In genomic region chr10:34206783-34207502, GRCm38 (mm10) we compare ENCODE assay signal across 8 mouse cellular contexts. TPM values are rescaled to one million over a fixed set of nuclear protein-coding genes. Genes with fewer than 3 reads are reported as not detected.
DNase-seq lines count a peak whose midpoint lies in the region; TF ChIP-seq lines count a peak whose summit lies in the region.

No protein-coding gene starts in this region.

- no peaks in the 10 kb centered on the region; the same call in 1 of the 2 replicates for H3K27me3 ChIP-seq in cerebellum, adult 2 months (ENCODE audit: control insufficient read depth, insufficient read depth, low read length)
- H3K27me3 ChIP-seq in hindbrain, embryonic 10.5 days (ENCODE audit: insufficient read depth, poor library complexity, severe bottlenecking) = no peaks in the 10 kb centered on the region

- no peaks in the 10 kb centered on the region for H3K4me1 ChIP-seq in cerebellum, adult 2 months (ENCODE audit: control insufficient read depth, insufficient read depth, low read length)
- H3K4me1 ChIP-seq in hindbrain, embryonic 10.5 days (replicated peaks) = peaks cover 7% of the 10 kb centered on the region; the same call in 1 of the 2 replicates

- H3K4me3 ChIP-seq in cerebellum, adult 2 months (replicated peaks; ENCODE audit: insufficient read depth, low read depth, low read length) = peak overlapping the region; percentile 67
- H3K4me3 ChIP-seq in hindbrain, embryonic 10.5 days = peak overlapping the region; percentile 87

- no peaks in the 10 kb centered on the region for H3K9me3 ChIP-seq in hindbrain, embryonic 10.5 days

- DNase-seq in Muller cell, postnatal 12 days (ENCODE audit: inconsistent ontology term) = peak; percentile 86
- peak; percentile 11 to 37 for DNase-seq in cerebellum, adult 2 months
- DNase-seq in frontal cortex, postnatal 10 days (ENCODE audit: low spot score in 2 of 2) = peak; percentile 17 to 61
- peak; percentile 83 for DNase-seq in hindbrain, embryonic 10.5 days (ENCODE audit: low spot score)
- peak; percentile 41 to 55 for DNase-seq in layer of hippocampus, postnatal 14 days (ENCODE audit: low spot score in 2 of 2)
- peak; percentile 73 for DNase-seq in lung, postnatal 14 days
- DNase-seq in ovary, postnatal 14 days (ENCODE audit: low spot score) = peak; percentile 70
- DNase-seq in thymus, postnatal 4 days = peak; percentile 55

- under 1% methylated on average over 65 of the region's 65 CpGs for WGBS in cerebellum, adult 2 months
- WGBS in hindbrain, embryonic 10.5 days = under 1% methylated on average over 65 of the region's 65 CpGs

- no peak for TF ChIP-seq POLR2A in cerebellum, adult 2 months (IDR thresholded peaks at IDR 0.05; ENCODE audit: borderline replicate concordance, insufficient read depth, low read length)

- TF ChIP-seq CTCF in cerebellum, adult 2 months (IDR thresholded peaks at IDR 0.05; ENCODE audit: borderline replicate concordance, insufficient read depth, low read depth, low read length) = no peak

- no peak overlapping the region for H3K27ac ChIP-seq in cerebellum, adult 2 months (ENCODE audit: insufficient read depth, low read length)
- H3K27ac ChIP-seq in hindbrain, embryonic 10.5 days = peak overlapping the region; percentile 96

- H3K36me3 ChIP-seq in hindbrain, embryonic 10.5 days = no peaks in the 10 kb centered on the region

RNA-seq across cellular contexts. Expression of gene Dse, which starts 0.6 kb away (rescaled TPM):
- 1.6 and 1.7 TPM in 2 replicates for polyA plus RNA-seq in cerebellum, adult 2 months (2012; rRNA removed)
- polyA plus RNA-seq in hindbrain, embryonic 10.5 days (2016; fragmentation: Nextera tagmentation; extraction: Ambion mirVana) = 18.4 and 25.1 TPM in 2 replicates
- 1 to 10 TPM; 6.9 to 9.7 TPM for total RNA-seq in layer of hippocampus, postnatal 14 days (2021)

Comparison
In these comparisons a context has a peak if more than half of its experiments do, and no peak if none do; other contexts are left out.
1. DNase-seq: peak in every context shown above with its lines; median percentile 86 in Muller cell, postnatal 12 days; 83 in hindbrain, embryonic 10.5 days; 73 in lung, postnatal 14 days; 70 in ovary, postnatal 14 days; 55 in thymus, postnatal 4 days; 48 in layer of hippocampus, postnatal 14 days; 39 in frontal cortex, postnatal 10 days; 24 in cerebellum, adult 2 months.